Mouse (Mus musculus) mesoderm, embryonic 11.5 days (tissue): ENCODE measurements at regions not wholly inside any gene's neighbourhood (a gene's known extent, or its start where the extent isn't known, plus 50 kb on each side); places are given as distances from the start of the nearest gene placed in this dataset.

Source experiments
- DNase-seq: peaks from one replicate; pipeline ENCODE4 v3.0.0-alpha.2; 2012; ENCODE audit warnings: low read depth, low spot score

DNA sequence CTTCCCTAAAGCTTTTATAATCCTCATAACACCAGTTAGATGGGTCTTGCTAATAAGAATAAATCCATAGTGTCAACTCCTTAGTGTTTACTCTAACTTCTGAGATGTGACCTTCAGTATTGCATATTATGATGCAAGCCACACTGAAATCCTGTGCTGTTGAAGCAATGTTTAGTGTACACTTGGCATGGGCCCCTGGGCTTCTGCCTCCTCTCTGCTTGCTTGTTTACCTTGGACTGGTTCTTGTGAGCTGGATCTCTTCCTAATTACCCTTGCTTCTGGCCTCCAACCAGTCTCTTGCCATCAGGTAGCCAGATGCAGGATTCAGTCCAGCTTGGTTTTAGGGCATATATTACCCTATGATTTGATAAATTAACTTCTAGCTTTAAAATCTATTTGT lies 57.0 kb downstream of the Rgs2 start:
- DNase-seq = no peak

DNA sequence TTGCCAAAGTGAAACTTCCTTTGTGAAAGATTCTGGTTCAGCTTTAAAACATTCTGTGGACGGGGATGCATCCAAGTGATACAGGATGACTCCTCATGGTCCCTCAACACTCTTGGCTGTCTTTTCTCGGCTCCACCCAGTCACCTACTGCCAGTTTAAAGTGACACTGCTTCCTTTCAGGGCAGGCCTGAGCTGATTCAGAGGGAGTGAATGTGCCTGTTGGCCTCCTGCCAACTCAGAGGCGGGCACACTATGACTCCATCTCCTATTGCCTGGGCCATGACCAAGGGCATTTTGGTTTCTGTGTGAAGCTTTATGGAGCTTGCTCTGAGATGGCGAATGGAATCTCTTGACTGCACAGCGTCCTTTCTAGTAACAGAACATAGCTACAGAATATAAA lies 62.5 kb downstream of the Rgs2 start:
- DNase-seq = peak; percentile 12

DNA sequence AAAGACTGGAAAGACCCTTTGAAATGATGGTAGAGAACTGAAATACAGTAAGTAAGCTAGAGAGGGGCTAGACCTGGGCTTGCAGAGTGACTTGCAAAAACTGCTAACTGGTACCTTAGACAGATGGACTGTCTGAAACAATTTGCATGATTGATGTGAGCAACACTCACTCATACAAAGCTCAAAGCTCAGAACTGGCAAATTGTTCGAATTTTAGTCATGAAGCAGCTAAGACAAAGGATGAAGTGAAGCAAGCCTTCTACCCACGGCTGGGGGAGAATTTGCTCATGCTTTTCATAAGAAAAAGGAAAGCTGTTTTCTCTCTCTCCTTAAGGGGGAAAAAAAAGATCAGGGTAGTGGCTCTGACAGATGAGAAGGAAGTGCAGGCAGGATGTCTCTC lies 64.5 kb downstream of the Rgs2 start:
- no peak for DNase-seq

DNA sequence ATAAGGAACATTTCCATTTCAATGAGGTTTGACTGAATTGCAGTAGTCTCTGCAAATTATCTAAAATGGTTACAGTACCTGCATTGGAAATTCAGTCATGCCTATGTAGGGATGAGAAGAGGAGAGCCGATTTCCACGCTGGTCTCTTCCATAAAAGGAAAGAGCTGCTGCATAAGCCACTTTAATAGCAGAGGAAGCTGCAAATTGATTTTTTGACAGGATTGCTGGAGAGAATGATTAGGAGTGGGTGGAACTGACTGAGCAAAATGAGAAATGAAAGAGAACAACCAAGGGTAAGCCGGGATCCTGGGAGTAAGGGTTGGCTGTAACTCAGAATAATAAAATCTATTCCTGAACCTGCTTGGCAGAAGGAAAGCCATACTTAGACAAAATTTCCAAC lies 65.4 kb downstream of the Rgs2 start:
- no peak for DNase-seq

DNA sequence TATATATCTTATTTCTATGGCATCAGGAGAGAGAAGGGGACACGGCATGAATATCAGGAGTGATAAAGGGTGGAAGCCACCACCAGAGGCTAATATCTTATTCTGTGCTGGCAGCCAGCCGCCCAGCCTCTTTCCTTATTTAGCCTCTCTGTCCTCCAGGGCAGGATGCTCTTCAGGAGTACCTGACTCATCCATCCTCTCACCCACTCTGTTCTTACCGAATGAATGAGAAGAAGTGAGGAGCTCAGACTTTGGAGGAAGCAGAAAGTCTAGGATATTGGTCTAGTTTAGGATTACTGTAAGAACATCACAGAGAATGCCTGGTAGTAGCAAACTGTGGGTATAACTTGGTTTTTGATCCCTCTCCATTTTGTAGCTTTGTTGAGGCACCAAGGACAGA lies 73.2 kb downstream of the Rgs2 start:
- no peak for DNase-seq

DNA sequence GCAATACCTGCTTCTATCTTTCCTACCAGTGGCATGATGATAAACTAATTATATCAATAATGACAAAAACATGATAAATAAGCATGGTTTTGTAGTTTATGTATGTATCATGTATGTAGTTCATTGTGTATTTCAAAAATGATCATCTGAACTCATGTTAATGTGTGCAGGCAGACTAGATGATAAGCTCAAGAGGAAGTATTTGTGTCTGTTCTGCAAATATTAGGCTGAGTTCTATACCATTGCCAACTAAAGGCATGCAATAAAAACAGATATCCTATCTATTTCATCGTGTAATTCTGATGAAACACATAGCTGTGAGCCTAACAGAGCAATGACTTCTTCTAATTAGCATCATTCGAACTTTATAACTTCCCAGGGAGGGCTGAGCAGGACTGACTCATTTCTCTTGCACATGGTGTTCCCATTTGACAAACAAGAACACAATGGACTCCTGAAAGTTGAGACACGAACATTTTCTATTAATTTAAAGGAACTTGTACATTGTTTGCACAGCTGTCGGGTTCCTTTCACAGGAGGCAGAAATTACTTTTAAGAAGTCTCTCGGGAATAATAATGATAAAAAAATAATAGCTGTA lies 74.3 kb downstream of the Rgs2 start:
- no peak for DNase-seq

DNA sequence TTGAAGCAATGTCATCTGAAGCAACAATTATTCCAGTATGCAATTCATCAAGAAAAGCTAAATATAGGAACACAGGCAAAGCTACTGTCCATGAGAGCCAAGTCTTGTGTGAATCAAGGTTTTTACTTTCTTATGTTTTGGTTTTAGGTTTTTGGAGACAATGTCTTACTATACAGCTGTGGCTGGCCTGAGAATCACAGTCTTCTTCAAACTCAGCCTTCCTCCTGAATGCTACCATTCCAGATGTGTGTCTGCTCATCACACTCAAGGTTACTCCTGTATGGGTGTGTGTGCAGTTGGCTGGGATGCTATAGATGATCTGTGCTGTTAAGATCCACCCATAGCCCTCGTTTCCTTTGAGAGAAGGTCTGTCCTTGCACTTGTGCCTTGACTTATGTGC lies 81.5 kb downstream of the Rgs2 start:
- no peak for DNase-seq

DNA sequence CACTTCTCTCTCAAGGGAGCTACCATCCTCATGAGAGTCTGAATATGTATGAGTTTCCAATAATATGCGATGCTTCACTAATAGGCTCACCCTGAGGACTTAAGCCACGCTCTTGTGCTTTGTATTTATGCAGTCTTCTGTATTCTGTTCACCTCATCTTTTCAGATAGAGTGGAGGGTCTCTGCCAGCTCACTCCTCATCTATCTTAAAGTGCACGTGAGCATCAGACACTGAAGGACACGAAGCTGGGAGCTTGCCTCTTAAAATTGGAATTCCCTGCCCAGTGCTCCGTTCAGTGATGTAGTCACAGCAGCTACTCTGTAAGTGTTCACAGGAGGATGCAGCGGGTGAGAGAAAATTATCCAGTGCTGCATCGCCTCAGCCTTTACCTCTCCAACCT lies 83.7 kb downstream of the Rgs2 start:
- DNase-seq = no peak

DNA sequence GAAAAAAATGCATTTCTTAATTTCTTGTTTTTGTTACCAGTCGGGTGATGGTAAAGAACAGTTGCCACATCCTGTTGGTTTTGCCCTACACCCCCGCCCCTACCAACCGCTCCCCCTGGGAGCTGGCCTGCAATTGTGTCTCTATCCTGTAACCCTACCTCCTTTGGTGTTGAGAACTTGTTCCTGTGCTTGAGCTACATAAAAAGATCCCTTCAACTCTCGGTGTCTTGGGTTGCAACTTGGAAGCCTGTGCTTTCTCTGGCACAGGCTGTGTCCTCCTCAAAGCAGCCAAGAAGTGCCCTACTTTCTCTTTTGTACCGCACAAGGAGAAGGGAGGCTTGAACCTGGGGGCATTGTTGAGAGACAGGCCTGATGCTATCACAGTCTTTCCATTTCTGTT lies 85.0 kb downstream of the Rgs2 start:
- DNase-seq = no peak

DNA sequence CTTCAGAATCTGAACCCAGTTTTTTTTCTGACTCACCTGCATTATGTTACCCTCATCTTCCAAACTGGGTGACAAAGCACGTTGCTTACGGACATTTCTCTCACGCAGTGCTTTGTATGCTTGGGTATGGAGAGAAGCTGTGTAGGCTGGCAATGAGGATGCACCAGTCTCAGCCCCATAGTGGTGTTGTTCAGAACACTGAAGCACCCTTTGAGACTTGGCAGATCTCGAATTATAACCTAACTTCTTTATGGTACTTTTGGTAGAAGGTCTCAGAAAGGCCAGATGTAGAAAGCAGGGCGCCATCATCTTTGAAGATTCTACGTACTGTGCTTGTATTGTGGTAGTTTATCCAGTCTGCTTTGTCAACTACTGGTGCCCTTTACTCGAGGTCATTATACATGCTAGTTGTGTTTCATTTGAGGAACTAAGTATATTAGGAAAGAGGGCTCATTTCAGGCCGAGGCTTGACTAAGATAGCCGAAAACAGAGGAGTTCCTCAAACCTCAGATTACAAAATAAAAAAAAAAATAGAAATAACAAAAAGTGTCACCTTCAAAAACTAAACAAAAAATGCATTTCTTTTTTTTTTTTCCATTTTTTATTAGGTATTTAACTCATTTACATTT lies 85.7 kb downstream of the Rgs2 start:
- DNase-seq = no peak

DNA sequence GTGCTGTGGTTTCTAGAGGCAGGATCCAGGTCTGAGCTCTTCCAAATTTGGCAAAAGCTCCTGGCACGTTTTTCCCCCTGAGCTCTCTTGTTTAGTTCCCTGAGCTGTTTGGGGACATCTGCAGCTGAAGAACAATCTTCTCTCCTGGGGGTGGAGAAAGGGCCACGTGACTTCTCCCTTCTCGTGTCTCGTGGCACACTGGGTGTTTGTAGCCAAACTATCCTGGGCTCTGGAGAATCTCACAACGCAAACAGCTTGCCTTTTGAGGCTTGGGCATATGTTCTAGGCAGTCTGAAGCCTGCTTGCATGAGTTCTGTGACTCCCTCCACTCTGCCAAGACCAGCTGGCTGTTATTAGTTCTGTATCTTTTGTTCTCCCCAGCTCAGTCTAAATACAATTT lies 86.3 kb downstream of the Rgs2 start:
- DNase-seq = no peak

DNA sequence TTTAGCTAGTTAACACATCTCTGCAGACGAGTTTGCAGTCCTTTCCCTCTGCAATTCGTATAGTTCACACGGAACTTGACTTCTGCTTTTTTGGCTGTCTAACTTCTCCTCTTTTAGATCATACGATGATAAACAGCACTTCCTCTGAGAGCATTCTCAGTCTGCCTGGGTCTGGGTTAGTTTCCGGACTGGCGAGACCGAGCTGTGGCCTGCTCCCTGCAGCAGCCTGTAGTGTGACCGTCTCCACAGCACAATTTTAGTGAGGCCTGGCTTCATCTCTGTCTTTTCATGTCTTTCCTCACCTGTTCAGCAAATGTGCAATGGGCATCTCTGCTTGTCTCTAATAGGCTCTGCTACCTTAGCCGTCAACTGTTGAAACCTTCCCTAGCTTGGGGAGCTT lies 87.4 kb downstream of the Rgs2 start:
- no peak for DNase-seq

DNA sequence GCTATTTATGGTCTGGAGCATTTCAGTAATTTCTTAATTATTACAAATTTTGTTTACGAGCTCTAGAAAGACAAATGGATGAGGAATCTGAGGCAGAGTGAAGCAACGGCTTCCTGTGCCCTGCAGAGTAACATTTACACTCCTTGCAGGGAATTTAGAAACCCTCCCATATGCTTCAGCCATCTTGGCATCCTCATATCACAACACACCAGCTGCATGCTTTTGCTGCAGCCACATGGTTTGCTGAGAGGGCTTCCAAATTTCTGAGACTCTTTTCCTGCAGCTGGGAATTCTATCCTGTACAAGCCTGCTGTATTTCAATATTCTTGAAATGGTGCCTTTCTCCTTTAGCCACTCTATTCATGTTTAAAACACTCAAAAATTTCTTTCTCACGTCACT lies 91.4 kb downstream of the Rgs2 start:
- DNase-seq = no peak

DNA sequence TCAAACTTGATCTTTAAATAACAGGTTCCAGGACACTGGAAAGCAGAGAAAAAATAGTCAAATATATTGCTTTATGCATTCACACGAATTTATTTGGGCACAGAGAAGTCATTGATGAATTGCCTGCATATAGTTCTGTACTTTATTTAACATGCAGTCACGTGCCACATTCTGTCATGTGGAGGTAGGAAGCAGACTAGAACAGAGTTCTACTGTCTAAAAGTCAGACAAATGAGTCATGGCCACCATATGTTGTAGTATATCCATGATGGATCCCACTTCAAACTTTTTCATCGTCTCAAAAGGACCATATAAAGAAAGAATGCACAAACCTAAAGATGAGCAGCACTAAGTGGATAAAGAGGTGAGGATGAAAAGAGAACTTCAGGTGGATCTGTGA lies 92.7 kb downstream of the Rgs2 start:
- DNase-seq = no peak

DNA sequence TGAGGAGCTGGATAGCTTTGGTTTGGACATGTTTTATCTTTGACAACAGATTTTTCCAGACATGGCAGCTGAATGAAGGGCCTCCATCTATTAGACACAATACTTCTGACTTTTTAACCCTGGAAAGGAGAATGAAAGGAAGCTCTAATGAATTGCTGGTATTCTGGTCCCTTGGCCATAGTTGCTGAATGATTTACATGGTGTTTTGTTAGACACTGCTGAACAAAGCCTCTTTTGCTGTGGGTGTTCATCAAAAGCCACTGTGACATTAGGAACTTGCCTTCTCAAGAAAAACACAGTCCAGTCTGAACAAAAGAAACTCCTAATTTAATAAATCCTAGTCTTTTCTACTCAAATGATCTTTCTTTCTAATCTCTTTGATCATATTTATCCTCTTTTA lies 93.4 kb downstream of the Rgs2 start:
- DNase-seq = peak; percentile 34

DNA sequence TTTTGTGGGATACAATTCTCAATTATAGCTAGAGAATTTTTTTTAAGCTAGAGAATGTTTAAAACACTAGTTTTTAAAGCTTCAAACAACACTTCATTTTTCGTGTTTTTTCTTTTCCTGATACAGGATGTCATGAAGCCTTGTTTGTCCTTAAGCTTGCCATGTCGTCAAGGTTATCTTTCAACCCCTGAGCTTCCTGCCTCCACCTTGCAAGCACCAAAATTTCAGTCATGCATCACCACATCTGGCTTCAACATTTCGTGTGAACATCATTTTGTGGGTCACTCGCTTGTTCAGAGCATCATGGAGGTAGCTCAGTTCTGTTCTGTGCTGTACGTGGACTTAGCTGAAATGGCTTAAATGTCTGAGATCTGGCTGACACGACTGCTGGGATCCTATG lies 96.6 kb downstream of the Rgs2 start:
- no peak for DNase-seq

DNA sequence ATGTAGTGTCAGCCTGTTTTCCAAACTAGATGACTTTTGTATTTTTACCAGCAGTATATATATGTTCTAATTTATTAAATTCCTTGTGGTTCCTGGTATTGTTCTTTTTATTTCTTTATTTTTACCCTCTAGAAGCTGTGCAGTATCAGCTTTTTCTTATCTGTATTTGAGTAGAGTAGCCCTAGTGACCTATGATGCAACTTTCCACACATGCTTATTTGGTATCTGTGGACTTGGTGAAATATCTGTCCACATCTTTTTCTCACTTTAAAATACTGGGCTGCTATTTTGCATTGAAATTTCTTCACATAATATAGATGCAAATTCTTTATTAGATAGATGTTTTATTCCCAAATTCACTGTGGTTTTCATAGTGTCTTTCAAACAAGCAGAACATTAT lies 97.1 kb downstream of the Rgs2 start:
- no peak for DNase-seq

DNA sequence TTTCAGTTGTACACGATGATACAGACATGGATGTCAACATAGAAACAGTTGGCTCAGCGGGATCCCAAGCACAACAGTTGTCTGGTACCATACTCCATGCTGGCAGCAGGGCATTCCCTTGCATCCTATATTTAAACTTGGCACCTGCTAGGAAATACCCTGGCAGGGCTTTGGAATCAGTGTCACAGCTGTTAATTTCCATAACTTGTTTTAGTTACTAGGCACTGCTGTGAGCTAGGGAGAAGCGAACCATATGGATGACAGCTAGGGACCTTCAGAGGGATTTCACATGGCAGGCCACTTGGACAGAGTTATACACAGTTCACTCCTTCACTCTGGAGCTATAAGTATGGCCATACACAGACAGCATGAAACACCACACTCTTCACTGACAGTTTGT lies 100.0 kb downstream of the Rgs2 start:
- no peak for DNase-seq

DNA sequence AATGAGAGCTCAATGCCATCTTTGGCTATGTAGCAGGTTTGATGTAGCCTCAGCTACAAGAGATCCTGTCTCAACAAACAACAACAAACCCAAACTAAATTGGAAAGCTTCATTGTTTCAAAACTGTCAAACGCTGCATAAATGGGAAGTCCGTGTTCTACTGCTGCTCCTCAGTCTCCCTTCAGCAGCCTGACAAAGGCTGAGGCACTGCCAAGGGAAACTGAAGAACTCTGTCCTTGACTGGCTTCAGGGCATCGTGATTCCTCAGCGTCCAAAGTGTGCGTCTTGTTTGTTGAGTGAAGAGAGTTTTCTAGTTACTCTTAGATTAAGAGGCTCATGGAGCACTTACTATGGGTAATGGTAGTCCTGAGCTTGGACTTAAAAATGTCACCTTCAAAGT lies 100.7 kb downstream of the Rgs2 start:
- DNase-seq = no peak

DNA sequence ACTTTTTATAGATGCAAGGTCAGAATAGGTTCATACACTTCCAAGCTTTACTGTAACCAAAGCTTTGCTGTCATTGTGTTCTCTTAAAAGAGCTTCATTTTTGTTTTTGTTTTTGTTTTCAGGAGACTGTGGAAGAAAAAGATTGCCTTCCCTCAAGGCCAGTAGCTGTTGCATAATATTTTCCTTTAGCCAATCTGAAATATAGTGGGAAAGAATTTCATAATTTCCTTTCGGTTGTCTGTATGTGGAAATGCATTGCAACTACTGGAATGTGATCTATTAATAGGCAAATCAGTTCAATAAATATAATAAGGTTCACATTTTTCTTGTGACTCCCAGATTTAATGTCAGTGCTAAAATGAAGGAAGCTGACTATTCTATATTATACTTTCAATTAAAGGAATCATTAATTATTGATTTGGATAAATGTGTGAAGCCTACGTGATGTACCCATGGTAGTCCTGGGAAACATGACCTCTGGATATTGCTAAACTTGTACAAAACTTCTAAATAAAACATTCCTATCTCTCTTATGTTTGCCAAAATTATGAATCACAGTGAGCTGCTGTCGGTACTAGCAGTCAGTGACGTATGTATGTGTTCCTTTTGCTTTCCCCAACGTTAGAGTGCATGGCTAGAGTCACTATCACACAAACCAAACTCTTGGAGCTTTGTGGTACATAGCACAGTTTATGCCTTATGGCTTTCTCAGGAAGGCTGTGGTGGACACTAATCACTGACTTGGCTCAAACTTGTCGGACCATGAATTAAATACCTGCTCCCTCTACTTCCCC lies 102.6 kb downstream of the Rgs2 start:
- DNase-seq = no peak

DNA sequence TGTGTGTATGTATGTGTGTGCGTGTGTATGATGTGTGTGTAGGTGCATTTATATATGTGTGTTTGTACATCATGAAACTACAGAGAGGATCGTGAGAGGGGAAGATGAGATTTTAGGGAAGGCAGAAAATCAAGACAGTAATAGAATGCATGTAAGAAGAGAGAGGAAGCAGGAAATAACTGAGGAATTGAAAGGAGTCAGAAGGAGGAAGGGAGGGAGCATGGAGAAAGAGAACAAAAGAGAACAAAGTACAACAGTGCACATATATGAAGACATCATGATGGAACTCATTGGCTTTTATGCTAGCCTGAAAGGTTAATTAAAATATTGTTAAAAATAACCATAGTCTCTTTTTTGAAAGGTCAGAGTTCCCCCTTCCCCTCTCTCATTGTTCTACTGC lies 111.4 kb downstream of the Uchl5 start:
- DNase-seq = no peak

DNA sequence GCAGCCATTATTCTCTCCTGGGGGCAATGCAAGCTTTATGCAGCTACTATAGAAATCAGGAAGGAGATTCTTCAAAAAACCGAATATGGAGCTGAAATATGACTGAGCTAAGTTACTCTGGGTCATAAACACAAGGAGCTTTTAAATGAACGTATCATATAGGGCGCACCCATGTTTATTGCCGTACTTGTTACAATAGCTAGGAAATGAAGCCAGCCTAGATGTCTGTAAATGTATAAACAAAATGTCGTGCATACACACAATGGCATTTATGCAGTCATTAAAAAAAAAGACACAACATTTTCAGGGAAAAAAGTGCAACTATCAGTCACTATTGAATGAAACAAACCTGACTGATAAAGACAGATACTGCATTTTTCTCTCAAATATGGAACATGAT lies 111.0 kb downstream of the Uchl5 start:
- DNase-seq = no peak

DNA sequence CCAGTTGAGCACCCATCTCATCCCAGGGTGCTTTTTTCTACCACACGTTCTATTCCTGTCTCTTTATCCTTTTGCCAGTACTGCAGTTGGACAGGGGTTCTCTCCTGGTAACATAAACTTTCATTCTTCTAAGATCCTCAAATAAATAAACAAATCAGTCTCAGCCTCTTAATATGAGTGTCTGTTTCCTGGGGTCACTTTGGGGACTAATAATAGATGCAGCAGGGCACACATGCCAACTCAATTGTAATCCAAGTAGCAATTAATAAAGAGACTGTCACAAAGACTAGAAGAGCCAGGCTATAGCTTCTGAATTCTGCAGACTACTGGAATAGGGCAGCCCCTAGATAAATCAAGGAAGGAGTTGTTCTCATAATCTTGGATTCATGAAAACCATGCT lies 108.9 kb downstream of the Uchl5 start:
- DNase-seq = no peak
